Mouse (Mus musculus): ENCODE data around the gene Spon1.

GRCm38 (mm10) chr7:113893944-113894662 is 128.3 kb downstream of the Spon1 start:
- TF ChIP-seq CTCF (IDR thresholded peaks at IDR 0.05; ENCODE audit: control insufficient read depth, insufficient read depth, low read length) (no peak), POLR2A (IDR thresholded peaks at IDR 0.05; ENCODE audit: borderline replicate concordance, control insufficient read depth, low read depth, low read length) (no peak)
